Mouse (Mus musculus) frontal cortex, postnatal 14 days (tissue): ENCODE results near the gene Cacng2.

Experiments used
- DNase-seq, 2 experiments: peaks; one replicate each; pipeline ENCODE4 v3.0.0; 2022; ENCODE audit warnings: low spot score in 2 of 2

The Cacng2 gene

GRCm38 (mm10) chr15:78082149-78082548 lies 37.7 kb downstream of the Cacng2 start:
- DNase-seq = no peak

GRCm38 (mm10) chr15:78081384-78081783 lies 38.4 kb downstream of the Cacng2 start:
- no peak for DNase-seq

GRCm38 (mm10) chr15:78080326-78080725 lies 39.5 kb downstream of the Cacng2 start:
- no peak for DNase-seq

GRCm38 (mm10) chr15:78078776-78079628 lies 40.8 kb downstream of the Cacng2 start:
- peak in 1 of 2 experiments; percentile 27 for DNase-seq

GRCm38 (mm10) chr15:78078206-78078605 lies 41.6 kb downstream of the Cacng2 start:
- no peak for DNase-seq

GRCm38 (mm10) chr15:78075921-78076320 lies 43.9 kb downstream of the Cacng2 start:
- DNase-seq = no peak

- DNase-seq = no peak
Measured at GRCm38 (mm10) chr15:78073109-78073508, 46.7 kb downstream of the Cacng2 start.

- no peak for DNase-seq
Measured at GRCm38 (mm10) chr15:78066475-78066874, 53.4 kb downstream of the Cacng2 start.

- DNase-seq = no peak
Measured at GRCm38 (mm10) chr15:78065541-78065940, 54.3 kb downstream of the Cacng2 start.

- DNase-seq = no peak
Measured at GRCm38 (mm10) chr15:78064340-78064739, 55.5 kb downstream of the Cacng2 start.

- no peak for DNase-seq
Measured at GRCm38 (mm10) chr15:78062467-78062866, 57.4 kb downstream of the Cacng2 start.

GRCm38 (mm10) chr15:78056930-78057329 lies 62.9 kb downstream of the Cacng2 start:
- no peak for DNase-seq

GRCm38 (mm10) chr15:78050682-78051081 lies 69.1 kb downstream of the Cacng2 start:
- no peak for DNase-seq

- DNase-seq = no peak
Measured at GRCm38 (mm10) chr15:78049933-78050332, 69.9 kb downstream of the Cacng2 start.

- DNase-seq = no peak
Measured at GRCm38 (mm10) chr15:78045842-78046241, 74.0 kb downstream of the Cacng2 start.

GRCm38 (mm10) chr15:78045314-78045713 lies 74.5 kb downstream of the Cacng2 start:
- DNase-seq = no peak

GRCm38 (mm10) chr15:78044826-78045225 lies 75.0 kb downstream of the Cacng2 start:
- DNase-seq = peak; percentile 45 to 62

GRCm38 (mm10) chr15:78042706-78043105 lies 77.1 kb downstream of the Cacng2 start:
- DNase-seq = no peak

GRCm38 (mm10) chr15:78037626-78038025 lies 82.2 kb downstream of the Cacng2 start:
- no peak for DNase-seq

GRCm38 (mm10) chr15:78036586-78036985 lies 83.2 kb downstream of the Cacng2 start:
- DNase-seq = no peak

- DNase-seq = no peak
Measured at GRCm38 (mm10) chr15:78029938-78030337, 89.9 kb downstream of the Cacng2 start.

GRCm38 (mm10) chr15:78026521-78026920 lies 93.3 kb downstream of the Cacng2 start:
- DNase-seq = no peak

- DNase-seq = no peak
Measured at GRCm38 (mm10) chr15:78024211-78024610, 95.6 kb downstream of the Cacng2 start.

- DNase-seq = no peak
Measured at GRCm38 (mm10) chr15:78014046-78014445, 105.8 kb downstream of the Cacng2 start.
